Mouse (Mus musculus): Measurements from ENCODE around the gene 1700025G04Rik. TPM values are rescaled to one million over a fixed set of nuclear protein-coding genes. Genes with fewer than 3 reads are reported as not detected.
A peak's percentile ranks its signal among the peaks of the same experiment; 100 is the strongest.

Gene 1700025G04Rik
- polyA plus RNA-seq, 1 experiment = 2.2 TPM

- no peak overlapping the region for H3K27ac ChIP-seq (ENCODE audit: insufficient read depth, low read depth, low read length)
- TF ChIP-seq POLR2A (IDR thresholded peaks at IDR 0.05; ENCODE audit: low read depth, low read length) (no peak), CTCF (conservative IDR thresholded peaks at IDR 0.05; ENCODE audit: insufficient read depth, insufficient read length, low read depth, low read length) (no peak)
- DNase-seq = no peak
- H3K27me3 ChIP-seq (replicated peaks; ENCODE audit: control insufficient read depth, insufficient read depth, low read length) = no peaks in the 10 kb centered on the region
- no peak overlapping the region for H3K4me3 ChIP-seq (ENCODE audit: insufficient read depth, low read depth, low read length)
- H3K36me3 ChIP-seq (ENCODE audit: control insufficient read depth, insufficient read depth, low read length) = no peaks in the 10 kb centered on the region
- H3K4me1 ChIP-seq (ENCODE audit: control insufficient read depth, insufficient read depth, low read length) = 0 out of 2 replicates have a peak, but pooled peaks cover 3% of the 10 kb centered on the region
- 62% methylated on average over 18 of the region's 18 CpGs for WGBS
These were observed 65.7 kb downstream of the 1700025G04Rik start for GRCm38 (mm10) chr1:152024019-152024787.

- no peaks in the 10 kb centered on the region for H3K36me3 ChIP-seq (ENCODE audit: control insufficient read depth, insufficient read depth, low read length)
- TF ChIP-seq POLR2A (IDR thresholded peaks at IDR 0.05; ENCODE audit: low read depth, low read length) = no peak
- no peak for TF ChIP-seq CTCF (conservative IDR thresholded peaks at IDR 0.05; ENCODE audit: insufficient read depth, insufficient read length, low read depth, low read length)
- WGBS = 92% methylated on average over 6 of the region's 6 CpGs
These were observed 69.1 kb downstream of the 1700025G04Rik start for GRCm38 (mm10) chr1:152020812-152021211.

GRCm38 (mm10) chr1:152020070-152020469, 69.9 kb downstream of the 1700025G04Rik start:
- H3K27ac ChIP-seq (ENCODE audit: insufficient read depth, low read depth, low read length) = no peak overlapping the region
- H3K4me3 ChIP-seq (ENCODE audit: insufficient read depth, low read depth, low read length) = no peak overlapping the region
- WGBS = 84% methylated on average over 5 of the region's 5 CpGs
- H3K36me3 ChIP-seq (ENCODE audit: control insufficient read depth, insufficient read depth, low read length) = no peaks in the 10 kb centered on the region
- no peak for DNase-seq
- no peak for TF ChIP-seq CTCF (conservative IDR thresholded peaks at IDR 0.05; ENCODE audit: insufficient read depth, insufficient read length, low read depth, low read length)
- TF ChIP-seq POLR2A (IDR thresholded peaks at IDR 0.05; ENCODE audit: low read depth, low read length) = no peak
- H3K4me1 ChIP-seq (ENCODE audit: control insufficient read depth, insufficient read depth, low read length) = 0 out of 2 replicates have a peak, but pooled peaks cover 4% of the 10 kb centered on the region
- no peaks in the 10 kb centered on the region for H3K27me3 ChIP-seq (replicated peaks; ENCODE audit: control insufficient read depth, insufficient read depth, low read length)

More at GRCm38 (mm10) chr1:152020812-152021211, 69.1 kb downstream of the 1700025G04Rik start:
- H3K27me3 ChIP-seq (replicated peaks; ENCODE audit: control insufficient read depth, insufficient read depth, low read length) = no peaks in the 10 kb centered on the region
- no peak for DNase-seq
- no peak overlapping the region for H3K4me3 ChIP-seq (ENCODE audit: insufficient read depth, low read depth, low read length)
- 0 out of 2 replicates have a peak, but pooled peaks cover 4% of the 10 kb centered on the region for H3K4me1 ChIP-seq (ENCODE audit: control insufficient read depth, insufficient read depth, low read length)
- no peak overlapping the region for H3K27ac ChIP-seq (ENCODE audit: insufficient read depth, low read depth, low read length)

GRCm38 (mm10) chr1:152019196-152019595, 70.7 kb downstream of the 1700025G04Rik start:
- no peaks in the 10 kb centered on the region for H3K27me3 ChIP-seq (replicated peaks; ENCODE audit: control insufficient read depth, insufficient read depth, low read length)
- TF ChIP-seq CTCF (conservative IDR thresholded peaks at IDR 0.05; ENCODE audit: insufficient read depth, insufficient read length, low read depth, low read length) (0 out of 2 replicates have a peak, but pooled peaks have one; percentile 1), POLR2A (IDR thresholded peaks at IDR 0.05; ENCODE audit: low read depth, low read length) (no peak)
- 0 out of 2 replicates have a peak overlapping the region, but pooled peaks have one; percentile 49 for H3K27ac ChIP-seq (ENCODE audit: insufficient read depth, low read depth, low read length)
- WGBS = 25% methylated on average over 5 of the region's 5 CpGs
- peak; percentile 56 for DNase-seq
- 0 out of 2 replicates have a peak, but pooled peaks cover 4% of the 10 kb centered on the region for H3K4me1 ChIP-seq (ENCODE audit: control insufficient read depth, insufficient read depth, low read length)
- no peaks in the 10 kb centered on the region for H3K36me3 ChIP-seq (ENCODE audit: control insufficient read depth, insufficient read depth, low read length)
- H3K4me3 ChIP-seq (ENCODE audit: insufficient read depth, low read depth, low read length) = no peak overlapping the region

- WGBS = 50% methylated on average over 3 of the region's 3 CpGs
- H3K27me3 ChIP-seq (replicated peaks; ENCODE audit: control insufficient read depth, insufficient read depth, low read length) = no peaks in the 10 kb centered on the region
- 0 out of 2 replicates have a peak, but pooled peaks cover 4% of the 10 kb centered on the region for H3K4me1 ChIP-seq (ENCODE audit: control insufficient read depth, insufficient read depth, low read length)
- no peak overlapping the region for H3K4me3 ChIP-seq (ENCODE audit: insufficient read depth, low read depth, low read length)
- no peak for DNase-seq
- H3K27ac ChIP-seq (ENCODE audit: insufficient read depth, low read depth, low read length) = no peak overlapping the region
- TF ChIP-seq POLR2A (IDR thresholded peaks at IDR 0.05; ENCODE audit: low read depth, low read length) = no peak
- no peak for TF ChIP-seq CTCF (conservative IDR thresholded peaks at IDR 0.05; ENCODE audit: insufficient read depth, insufficient read length, low read depth, low read length)
- H3K36me3 ChIP-seq (ENCODE audit: control insufficient read depth, insufficient read depth, low read length) = no peaks in the 10 kb centered on the region
These were observed 71.6 kb downstream of the 1700025G04Rik start for GRCm38 (mm10) chr1:152018322-152018721.

- TF ChIP-seq POLR2A (IDR thresholded peaks at IDR 0.05; ENCODE audit: low read depth, low read length) = no peak
- no peak for TF ChIP-seq CTCF (conservative IDR thresholded peaks at IDR 0.05; ENCODE audit: insufficient read depth, insufficient read length, low read depth, low read length)
- Histone ChIP-seq H3K4me3 (ENCODE audit: insufficient read depth, low read depth, low read length) (no peak overlapping the region), H3K27me3 (replicated peaks; ENCODE audit: control insufficient read depth, insufficient read depth, low read length) (no peaks in the 10 kb centered on the region), H3K27ac (ENCODE audit: insufficient read depth, low read depth, low read length) (no peak overlapping the region), H3K4me1 (ENCODE audit: control insufficient read depth, insufficient read depth, low read length) (0 out of 2 replicates have a peak, but pooled peaks cover 4% of the 10 kb centered on the region), H3K36me3 (ENCODE audit: control insufficient read depth, insufficient read depth, low read length) (no peaks in the 10 kb centered on the region)
- no peak for DNase-seq
- 87% methylated on average over 3 of the region's 3 CpGs for WGBS
These were observed 73.3 kb downstream of the 1700025G04Rik start for GRCm38 (mm10) chr1:152016663-152017062.

DNA sequence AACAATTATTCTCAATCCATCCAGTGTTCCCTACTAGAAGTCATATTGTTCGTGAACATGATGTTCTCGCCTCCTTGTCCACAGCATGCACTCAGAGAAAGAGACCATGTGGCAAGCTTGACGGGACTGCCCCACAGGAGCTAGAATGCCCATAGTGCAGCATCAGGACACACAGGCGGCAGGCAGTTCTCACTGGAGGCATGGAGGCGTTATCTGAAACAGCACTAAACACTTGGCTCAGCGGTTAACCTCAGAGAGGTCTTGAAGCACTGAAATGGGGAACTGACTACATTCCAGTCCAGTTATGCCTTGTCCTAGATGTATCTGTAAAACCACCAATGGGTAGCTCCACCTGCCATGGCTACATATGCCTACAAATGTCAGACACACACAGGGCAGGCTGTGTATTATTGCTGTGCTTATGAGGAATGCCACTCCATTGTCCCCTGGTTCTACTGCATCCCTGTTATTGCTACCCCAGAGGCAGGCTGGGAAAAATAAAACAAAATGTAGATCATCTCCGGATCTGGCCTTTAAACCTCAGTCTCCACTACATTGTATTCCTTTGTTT, 74.3 kb downstream of the 1700025G04Rik start:
- TF ChIP-seq POLR2A (IDR thresholded peaks at IDR 0.05; ENCODE audit: low read depth, low read length) (no peak), CTCF (conservative IDR thresholded peaks at IDR 0.05; ENCODE audit: insufficient read depth, insufficient read length, low read depth, low read length) (no peak)
- no peak overlapping the region for H3K4me3 ChIP-seq (ENCODE audit: insufficient read depth, low read depth, low read length)
- WGBS = 88% methylated on average over 7 of the region's 7 CpGs
- no peaks in the 10 kb centered on the region for H3K27me3 ChIP-seq (replicated peaks; ENCODE audit: control insufficient read depth, insufficient read depth, low read length)
- no peak overlapping the region for H3K27ac ChIP-seq (ENCODE audit: insufficient read depth, low read depth, low read length)
- no peaks in the 10 kb centered on the region for H3K36me3 ChIP-seq (ENCODE audit: control insufficient read depth, insufficient read depth, low read length)
- DNase-seq = peak; percentile 19
- 0 out of 2 replicates have a peak, but pooled peaks cover 4% of the 10 kb centered on the region for H3K4me1 ChIP-seq (ENCODE audit: control insufficient read depth, insufficient read depth, low read length)
